Mouse (Mus musculus) monocyte, adult 59 days (primary cell): ENCODE data around the gene Ralgps2. TPM values are rescaled to one million over a fixed set of nuclear protein-coding genes. Genes with fewer than 3 reads are reported as not detected.

Source experiments
- total RNA-seq, 2 experiments: library from RNA; stranded (reverse); gene quantifications; one replicate each; pipeline ENCODE4 v1.2.4; 2023

Gene Ralgps2
- 1 to 10 TPM; 8.1 to 9.4 TPM for total RNA-seq

GRCm38 (mm10) chr1:156939251-156940141 lies at the start of gene Ralgps2:
Gene Ralgps2 (minus strand): TSS chr1:156939626.

GRCm38 (mm10) chr1:156838177-156838576 lies 101.2 kb downstream of the Ralgps2 start, which contains the start of gene Angptl1:
Gene Angptl1 (plus strand): TSS chr1:156838562.

Other genes with a start within 250 kb of the Ralgps2 start
- gene Fam20b, start 220.5 kb downstream of the Ralgps2 start, total RNA-seq = 10 to 100 TPM; 22.8 to 23.3 TPM
- not detected for gene Angptl1, start 101.1 kb downstream of the Ralgps2 start, total RNA-seq
- not detected for gene Tex35, start 169.1 kb upstream of the Ralgps2 start, total RNA-seq